Mouse (Mus musculus): ENCODE data around the gene Cd81.

DNA sequence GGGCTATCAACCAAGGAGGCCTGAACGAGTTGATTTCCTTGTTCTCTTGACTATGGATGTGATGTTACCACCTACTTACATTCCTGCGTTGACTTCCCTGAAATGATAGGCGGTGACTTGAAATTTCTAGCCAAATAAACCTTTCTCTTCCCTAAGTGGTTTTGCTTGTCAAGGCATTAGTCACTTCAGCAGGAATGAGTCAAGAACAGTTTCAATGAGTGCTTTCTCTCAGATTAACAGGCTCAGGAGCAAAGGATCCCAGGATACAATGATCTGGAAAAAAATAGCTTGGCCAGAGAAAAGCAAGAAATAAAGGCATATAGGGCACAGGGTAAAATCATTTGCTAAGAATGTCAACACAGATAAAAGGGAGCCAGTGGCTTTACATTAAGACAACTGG, 27.0 kb upstream of the Cd81 start:
- TF ChIP-seq CTCF (IDR thresholded peaks at IDR 0.05; ENCODE audit: control insufficient read depth, insufficient read depth, low read length) (no peak), POLR2A (IDR thresholded peaks at IDR 0.05; ENCODE audit: borderline replicate concordance, control insufficient read depth, low read depth, low read length) (no peak)

All from bone marrow, adult 2 months (tissue).